Mouse (Mus musculus): Measurements from ENCODE around the gene Zfp628.

DNA sequence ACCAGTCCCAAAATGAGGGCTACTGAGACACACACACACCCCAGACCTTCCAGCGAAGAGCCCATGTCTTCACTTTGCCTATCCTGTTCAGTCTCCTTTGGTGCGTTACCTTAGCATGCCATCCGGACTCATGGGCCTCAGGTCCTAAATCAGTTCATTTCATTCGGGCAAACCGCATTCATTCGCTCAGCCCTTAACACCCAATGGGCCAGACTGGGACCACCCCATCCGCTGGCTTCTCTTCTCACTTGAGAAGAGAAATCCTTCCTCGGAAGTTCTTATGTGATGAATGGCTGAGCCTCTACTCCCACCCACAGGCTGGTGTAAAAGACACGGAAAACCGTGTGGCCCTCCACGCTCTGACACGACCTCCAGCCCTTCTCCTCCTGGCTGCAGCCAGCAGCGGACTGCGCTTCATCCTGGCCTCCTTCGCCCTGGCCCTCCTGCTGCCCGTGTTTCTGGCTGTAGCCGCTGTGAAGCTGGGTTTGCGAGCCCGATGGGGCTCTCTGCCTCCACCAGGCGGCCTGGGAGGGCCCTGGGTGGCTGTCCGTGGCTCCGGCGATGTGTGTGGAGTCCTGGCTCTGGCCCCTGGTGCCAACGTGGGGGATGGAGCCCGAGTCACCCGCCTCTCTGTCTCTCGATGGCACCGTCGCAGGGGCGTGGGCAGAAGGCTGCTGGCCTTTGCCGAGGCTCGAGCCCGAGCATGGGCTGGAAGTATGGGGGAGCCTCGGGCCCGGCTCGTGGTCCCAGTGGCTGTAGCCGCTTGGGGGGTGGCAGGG is 8.8 kb downstream of the Zfp628 start:
- TF ChIP-seq CTCF (IDR thresholded peaks at IDR 0.05; ENCODE audit: borderline replicate concordance, insufficient read depth, low read depth, low read length): peak; percentile 34; the same call in 1 of the 2 replicates
- TF ChIP-seq POLR2A (IDR thresholded peaks at IDR 0.05; ENCODE audit: borderline replicate concordance, insufficient read depth, low read length): 0 out of 2 replicates have a peak, but pooled peaks have one; percentile 45

Measured in cerebellum, adult 2 months (tissue).